Mouse (Mus musculus): Measurements from ENCODE around the gene Gm10715.
"Not testable (repeated sequence)": the region's sequence is repeated elsewhere in the genome, so short reads cannot be mapped to it uniquely, and the experiment has no call there.

The Gm10715 gene

GRCm38 (mm10) chr9:3024912-3025467 is 11.7 kb upstream of the Gm10715 start, which contains the start of gene Gm10717:
Gene Gm10717, plus strand, starts transcription at chr9:3025417.
- peak; percentile 50 for DNase-seq (ENCODE audit: low spot score)

- peak; percentile 84 for DNase-seq (ENCODE audit: low spot score)
Measured at GRCm38 (mm10) chr9:3025653-3026052, 11.0 kb upstream of the Gm10715 start.

DNA sequence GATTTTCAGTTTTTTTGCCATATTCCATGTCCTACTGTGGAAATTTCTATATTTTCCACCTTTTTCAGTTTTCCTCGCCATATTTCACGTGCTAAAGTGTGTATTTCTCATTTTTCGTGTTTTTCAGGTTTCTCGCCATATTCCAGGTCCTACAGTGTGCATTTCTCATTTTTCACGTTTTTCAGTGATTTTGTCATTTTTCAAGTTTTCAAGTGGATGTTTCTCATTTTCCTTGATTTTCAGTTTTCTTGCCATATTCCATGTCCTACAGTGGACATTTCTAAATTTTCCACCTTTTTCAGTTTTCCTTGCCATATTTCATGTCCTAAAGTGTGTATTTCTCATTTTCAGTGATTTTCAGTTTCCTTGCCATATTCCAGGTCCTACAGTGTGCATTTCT is 10.5 kb upstream of the Gm10715 start:
- DNase-seq (ENCODE audit: low spot score): not testable (repeated sequence)

GRCm38 (mm10) chr9:3026741-3027140 is 9.9 kb upstream of the Gm10715 start:
- not testable (repeated sequence) for DNase-seq (ENCODE audit: low spot score)

GRCm38 (mm10) chr9:3027200-3027599 is 9.5 kb upstream of the Gm10715 start:
- DNase-seq (ENCODE audit: low spot score): not testable (repeated sequence)

DNA sequence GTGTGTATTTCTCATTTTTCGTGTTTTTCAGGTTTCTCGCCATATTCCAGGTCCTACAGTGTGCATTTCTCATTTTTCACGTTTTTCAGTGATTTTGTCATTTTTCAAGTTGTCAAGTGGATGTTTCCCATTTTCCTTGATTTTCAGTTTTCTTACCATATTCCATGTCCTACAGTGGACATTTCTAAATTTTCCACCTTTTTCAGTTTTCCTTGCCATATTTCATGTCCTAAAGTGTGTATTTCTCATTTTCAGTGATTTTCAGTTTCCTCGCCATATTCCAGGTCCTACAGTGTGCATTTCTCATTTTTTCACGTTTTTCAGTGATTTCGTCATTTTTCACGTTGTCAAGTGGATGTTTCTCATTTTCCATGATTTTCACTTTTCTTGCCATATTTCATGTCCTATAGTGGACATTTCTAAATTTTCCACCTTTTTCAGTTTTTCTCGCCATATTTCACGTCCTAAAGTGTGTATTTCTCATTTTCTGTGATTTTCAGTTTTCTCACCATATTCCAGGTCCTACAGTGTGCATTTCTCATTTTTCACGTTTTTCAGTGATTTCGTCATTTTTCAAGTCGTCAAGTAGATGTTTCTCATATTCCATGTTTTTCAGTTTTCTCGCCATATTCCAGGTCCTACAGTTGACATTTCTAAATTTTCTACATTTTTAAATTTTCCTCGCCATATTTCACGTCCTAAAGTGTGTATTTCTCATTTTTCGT is 7.2 kb upstream of the Gm10715 start:
- peak; percentile 30 for DNase-seq (ENCODE audit: low spot score)

DNA sequence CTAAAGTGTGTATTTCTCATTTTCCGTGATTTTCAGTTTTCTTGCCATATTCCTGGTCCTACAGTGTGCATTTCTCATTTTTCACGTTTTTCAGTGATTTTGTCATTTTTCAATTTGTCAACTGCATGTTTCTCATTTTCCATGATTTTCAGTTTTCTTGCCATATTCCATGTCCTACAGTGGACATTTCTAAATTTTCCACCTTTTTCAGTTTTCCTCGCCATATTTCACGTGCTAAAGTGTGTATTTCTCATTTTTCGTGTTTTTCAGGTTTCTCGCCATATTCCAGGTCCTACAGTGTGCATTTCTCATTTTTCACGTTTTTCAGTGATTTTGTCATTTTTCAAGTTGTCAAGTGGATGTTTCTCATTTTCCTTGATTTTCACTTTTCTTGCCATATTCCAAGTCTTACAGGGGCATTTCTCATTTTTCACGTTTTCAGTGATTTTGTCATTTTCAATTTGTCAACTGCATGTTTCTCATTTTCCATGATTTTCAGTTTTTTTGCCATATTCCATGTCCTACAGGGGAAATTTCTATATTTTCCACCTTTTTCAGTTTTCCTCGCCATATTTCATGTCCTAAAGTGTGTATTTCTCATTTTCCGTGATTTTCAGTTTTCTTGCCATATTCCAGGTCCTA is 5.9 kb upstream of the Gm10715 start:
- not testable (repeated sequence) for DNase-seq (ENCODE audit: low spot score)

- not testable (repeated sequence) for DNase-seq (ENCODE audit: low spot score)
Measured at GRCm38 (mm10) chr9:3034299-3034698, 2.4 kb upstream of the Gm10715 start, which contains the start of gene Gm17535. Gene Gm17535, plus strand, starts transcription at chr9:3034599.

DNA sequence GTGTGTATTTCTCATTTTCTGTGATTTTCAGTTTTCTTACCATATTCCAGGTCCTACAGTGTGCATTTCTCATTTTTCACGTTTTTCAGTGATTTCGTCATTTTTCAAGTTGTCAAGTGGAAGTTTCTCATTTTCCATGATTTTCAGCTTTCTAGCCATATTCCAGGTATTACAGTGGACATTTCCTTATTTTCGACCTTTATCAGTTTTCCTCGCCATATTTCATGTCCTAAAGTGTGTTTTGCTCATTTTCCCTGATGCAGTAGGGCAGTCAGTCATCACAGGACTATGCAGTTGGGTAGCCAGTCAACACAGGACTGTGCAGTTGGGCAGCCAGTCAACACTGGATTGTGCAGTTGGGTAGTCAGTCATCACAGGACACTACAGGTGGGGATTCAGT is 1.5 kb downstream of the Gm10715 start:
- not testable (repeated sequence) for DNase-seq (ENCODE audit: low spot score)

Measured in ovary, adult 18-20 months (tissue).